Mouse (Mus musculus) cerebellum, postnatal 25 days (tissue): ENCODE measurements around the gene Slc16a1.
A peak's percentile ranks its signal among the peaks of the same experiment; 100 is the strongest.

ENCODE experiments used
- DNase-seq, 2 experiments: peaks; one replicate each; pipeline ENCODE4 v3.0.0; 2021; ENCODE audit warnings: mixed read lengths in 2 of 2

The Slc16a1 gene

DNA sequence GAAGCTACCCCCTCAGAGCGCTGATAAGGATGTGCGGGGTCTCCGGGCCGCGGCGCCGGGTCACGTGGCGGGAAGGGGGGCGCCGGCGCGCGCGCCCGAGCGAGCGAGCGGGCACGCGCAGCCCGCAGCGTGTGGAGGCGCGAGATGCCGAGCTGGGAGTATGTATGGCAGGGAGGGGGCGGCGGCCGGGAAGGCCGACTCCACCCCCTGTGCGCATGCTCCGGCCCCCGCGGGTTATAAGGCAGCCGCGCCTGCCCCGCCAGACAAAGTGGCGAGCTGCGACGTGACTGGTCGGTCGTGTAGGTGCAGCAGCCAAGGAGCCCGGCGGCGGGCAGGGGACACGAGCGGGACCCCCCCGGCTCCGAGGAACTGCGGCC lies at the start of gene Slc16a1:
Gene Slc16a1, plus strand, starts transcription at position 266 of the 377 bp plus-strand sequence.
- DNase-seq = peak; percentile 95 to 97

- DNase-seq = peak in 1 of 2 experiments; percentile 45
Measured at GRCm38 (mm10) chr3:104596451-104597134, 41.9 kb upstream of the Slc16a1 start.

- peak; percentile 91 to 93 for DNase-seq
Measured at GRCm38 (mm10) chr3:104597135-104597764, 41.2 kb upstream of the Slc16a1 start.

GRCm38 (mm10) chr3:104599296-104600150 lies 38.9 kb upstream of the Slc16a1 start:
- DNase-seq = peak; percentile 23 to 36

DNA sequence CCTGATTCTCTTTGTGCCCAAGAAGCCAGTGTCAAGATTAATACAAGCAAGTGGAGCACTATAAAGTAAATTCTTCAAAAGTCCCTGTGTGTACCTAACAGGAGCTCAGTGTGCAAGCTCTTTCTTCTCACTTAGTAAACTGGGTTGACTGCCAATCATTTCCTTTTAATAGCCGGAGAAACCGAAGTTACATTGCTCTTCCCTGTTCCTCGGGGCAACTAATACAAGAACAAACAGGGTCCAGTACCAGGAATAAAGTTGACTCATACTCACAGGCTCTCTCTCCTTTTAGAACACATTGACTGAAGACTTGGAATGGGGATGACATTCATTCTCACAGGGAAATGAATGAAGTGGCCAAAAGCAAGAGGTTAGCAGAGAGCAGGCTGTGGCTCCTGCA lies 37.8 kb upstream of the Slc16a1 start:
- DNase-seq = no peak

GRCm38 (mm10) chr3:104601680-104602079 lies 36.8 kb upstream of the Slc16a1 start:
- DNase-seq = no peak

- DNase-seq = no peak
Measured at GRCm38 (mm10) chr3:104609690-104610380, 28.6 kb upstream of the Slc16a1 start.

- no peak for DNase-seq
Measured at GRCm38 (mm10) chr3:104610453-104611230, 27.8 kb upstream of the Slc16a1 start.

DNA sequence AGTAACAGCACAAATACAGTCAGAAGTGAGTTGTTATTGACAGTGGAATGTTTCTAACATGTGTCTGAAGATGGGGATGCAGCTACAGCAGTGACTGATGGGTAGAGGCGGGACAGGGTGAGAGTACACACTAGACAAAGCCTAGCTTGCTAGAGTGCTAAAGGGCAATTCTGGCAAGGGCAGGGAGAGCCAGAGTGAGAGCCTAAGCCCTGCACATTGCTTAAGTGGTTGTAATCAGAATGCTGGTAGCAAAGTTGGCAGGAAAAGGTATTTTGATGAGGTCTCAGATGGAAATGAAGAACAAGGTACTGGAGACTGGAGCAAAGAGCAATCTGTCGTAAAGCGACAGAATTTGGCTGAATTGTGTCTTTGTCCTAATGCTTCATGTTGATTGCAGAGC lies 26.5 kb upstream of the Slc16a1 start:
- no peak for DNase-seq

GRCm38 (mm10) chr3:104613102-104613501 lies 25.4 kb upstream of the Slc16a1 start:
- no peak for DNase-seq

GRCm38 (mm10) chr3:104614081-104614480 lies 24.4 kb upstream of the Slc16a1 start:
- DNase-seq = no peak

- DNase-seq = no peak
Measured at GRCm38 (mm10) chr3:104615216-104615615, 23.3 kb upstream of the Slc16a1 start.

DNA sequence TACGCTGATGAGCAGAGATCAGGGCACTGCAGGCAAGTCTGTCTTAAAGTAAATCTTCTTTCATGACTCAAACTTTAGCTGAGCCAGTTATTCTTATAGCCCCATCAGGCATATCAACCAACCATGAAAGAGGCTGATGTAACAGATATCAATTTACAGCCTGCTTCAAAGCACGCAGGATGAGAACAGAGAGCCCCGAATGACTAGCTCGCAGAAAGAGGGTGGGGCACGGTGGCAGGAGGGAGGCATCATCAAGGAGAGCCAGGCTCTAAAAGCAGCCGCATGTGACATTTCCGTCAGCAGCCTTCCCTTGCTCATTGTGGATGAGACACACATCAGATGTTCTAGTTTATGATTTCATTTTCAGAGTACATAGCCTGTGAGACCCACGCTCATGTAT lies 22.3 kb upstream of the Slc16a1 start:
- DNase-seq = no peak

GRCm38 (mm10) chr3:104621841-104622240 lies 16.6 kb upstream of the Slc16a1 start:
- DNase-seq = no peak

GRCm38 (mm10) chr3:104629810-104630209 lies 8.7 kb upstream of the Slc16a1 start:
- DNase-seq = no peak

- no peak for DNase-seq
Measured at GRCm38 (mm10) chr3:104630941-104631340, 7.5 kb upstream of the Slc16a1 start.

DNA sequence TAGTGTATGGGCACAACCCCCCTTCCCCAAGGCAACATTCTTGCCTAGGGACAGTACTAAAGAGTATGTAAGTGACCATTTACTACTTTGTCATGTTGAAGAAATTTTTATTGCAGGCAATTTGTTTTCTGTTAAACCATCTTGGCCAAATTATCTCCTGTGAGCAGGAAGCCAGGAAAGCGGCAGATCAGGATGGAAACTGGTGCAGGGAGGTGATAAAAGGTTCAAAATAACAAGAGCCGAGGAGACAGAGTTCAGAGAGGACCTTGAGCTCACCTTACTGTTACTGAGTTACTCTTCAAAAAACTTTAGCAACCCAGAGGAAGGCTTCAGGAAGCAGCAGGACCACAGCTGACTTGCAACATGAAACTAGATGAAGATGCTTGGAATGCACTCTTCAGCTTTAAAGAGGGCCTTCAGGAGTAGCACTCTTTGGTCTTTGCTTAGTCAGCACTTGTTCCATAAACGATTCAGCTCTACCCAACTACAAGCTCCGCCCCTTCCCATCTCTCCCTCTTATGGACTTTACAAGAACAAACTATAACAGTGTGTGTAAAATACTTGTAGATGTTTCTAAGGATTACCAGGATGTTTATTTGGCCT lies 5.8 kb upstream of the Slc16a1 start:
- no peak for DNase-seq

DNA sequence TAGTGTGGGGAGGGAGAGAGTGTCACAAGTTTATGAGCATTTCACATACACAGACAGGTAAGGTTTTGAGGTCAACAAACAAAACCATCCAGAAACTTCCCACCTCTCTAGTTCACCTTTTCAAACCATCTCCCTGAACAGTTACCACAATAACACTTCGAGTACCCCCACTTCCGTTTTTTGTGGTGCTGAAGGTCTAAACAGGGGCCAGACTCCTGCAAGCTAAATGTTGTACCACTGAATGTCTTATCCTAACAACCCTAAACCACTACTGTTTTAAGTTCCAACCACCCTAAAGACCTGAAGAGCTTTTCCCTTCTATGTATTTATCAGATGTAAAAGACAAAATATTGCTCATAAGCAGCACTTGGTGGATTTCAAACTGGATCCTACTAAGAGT lies 2.0 kb upstream of the Slc16a1 start:
- no peak for DNase-seq

DNA sequence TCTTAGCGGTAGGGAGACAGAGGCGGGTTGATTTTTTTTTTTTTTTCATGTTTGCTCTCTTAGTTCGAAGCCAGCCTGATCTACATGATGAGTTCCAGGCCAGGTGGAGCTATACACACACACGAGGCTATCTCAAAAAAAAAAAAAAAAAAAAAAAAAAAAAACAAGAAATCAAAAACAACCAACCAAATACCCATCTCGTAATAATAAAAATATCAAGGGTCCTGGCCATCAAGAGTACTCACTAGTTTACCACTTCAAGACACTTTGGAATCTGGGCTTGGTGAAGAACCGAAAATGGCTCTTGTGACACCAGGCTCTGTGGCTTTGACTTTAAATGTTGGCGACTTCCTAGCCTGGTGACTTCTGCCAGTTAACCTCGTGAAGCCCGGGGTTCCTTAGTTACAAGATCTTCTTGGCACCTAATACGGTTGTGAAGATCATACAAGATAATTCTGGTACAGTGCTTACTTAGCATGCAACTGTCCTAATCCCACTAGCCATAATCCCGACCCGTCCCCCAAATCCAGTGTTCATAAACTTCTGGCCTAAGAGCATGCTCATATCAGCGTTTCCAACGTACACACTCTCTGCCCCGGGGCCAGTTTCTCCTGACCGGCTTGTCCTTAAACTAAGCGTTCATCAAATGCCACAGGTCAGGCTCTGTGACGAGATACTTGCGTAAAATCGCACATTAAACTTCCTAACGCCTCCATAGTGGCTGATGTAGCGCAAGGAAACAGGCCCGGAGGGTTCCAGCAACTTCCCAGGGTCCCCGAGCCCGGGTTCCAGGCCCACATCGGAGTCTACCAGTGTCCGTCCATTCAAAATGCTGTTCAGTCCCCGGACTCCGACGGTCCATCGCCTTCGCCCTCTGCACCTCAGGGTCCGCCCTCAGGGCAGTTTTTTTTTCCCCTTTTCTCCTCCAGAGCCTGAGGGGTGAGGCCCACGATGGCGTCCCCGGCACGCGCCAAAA lies 753 bp upstream of the Slc16a1 start:
- DNase-seq = no peak

DNA sequence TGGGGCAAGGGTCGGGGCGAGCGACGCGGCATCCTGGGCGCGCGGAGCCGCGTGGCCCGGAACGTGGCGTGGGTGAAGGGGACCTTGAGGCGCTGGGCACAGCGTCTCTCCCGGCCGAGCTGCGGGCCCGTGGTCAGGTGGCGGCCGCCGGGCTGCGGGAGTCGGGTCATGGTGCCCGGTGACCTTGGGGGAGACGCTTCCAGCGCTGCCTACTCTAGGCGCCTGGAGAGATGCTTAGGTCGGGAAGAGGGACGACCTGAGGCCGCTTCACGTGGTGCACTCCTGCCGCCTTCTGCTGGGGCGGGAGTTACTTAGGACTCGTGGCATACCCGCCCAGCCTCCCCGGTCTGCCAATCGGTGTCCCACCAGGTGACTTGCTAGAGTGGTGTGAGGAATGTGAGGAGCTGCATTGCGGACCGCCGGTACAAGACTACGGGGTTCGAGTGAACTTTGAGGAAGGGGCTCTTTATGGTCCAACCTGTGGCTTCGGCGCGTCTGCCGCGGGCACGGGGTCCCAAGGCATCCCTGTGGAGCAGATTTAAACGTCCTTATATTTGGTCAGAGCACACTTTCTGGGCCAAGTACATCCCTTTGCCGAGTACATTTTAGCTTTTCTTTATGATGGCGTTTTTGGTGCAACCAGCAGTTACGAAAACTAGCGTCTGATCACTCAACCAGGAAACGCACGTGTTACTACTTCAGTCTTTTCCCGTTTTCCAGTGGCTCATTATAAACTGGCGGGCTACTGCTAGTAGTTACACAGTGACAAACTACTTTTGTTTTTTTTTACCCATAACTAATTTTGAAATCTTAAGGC lies 672 bp downstream of the Slc16a1 start:
- peak in 1 of 2 experiments; percentile 77 for DNase-seq
